Mouse (Mus musculus) small intestine, adult 2 months (tissue): Measurements from ENCODE around the gene Atf1.

Experiments
- CTCF ChIP-seq: fragments of 200-500 bp; IDR thresholded peaks from 2 replicates; pipeline ENCODE4 v1.5.1; 2012; ENCODE audit warnings: low read depth, mild to moderate bottlenecking, control low read depth, inconsistent platforms, low read length, moderate library complexity, mixed read lengths; ENCODE audit not compliant: insufficient replicate concordance, insufficient read length; ENCODE audit errors: extremely low read depth
- POLR2A ChIP-seq: fragments of 200-500 bp; IDR thresholded peaks from 2 replicates; pipeline ENCODE4 v1.6.1; 2012; ENCODE audit warnings: low read depth, mild to moderate bottlenecking, control low read depth, inconsistent platforms, low read length, moderate library complexity

DNA sequence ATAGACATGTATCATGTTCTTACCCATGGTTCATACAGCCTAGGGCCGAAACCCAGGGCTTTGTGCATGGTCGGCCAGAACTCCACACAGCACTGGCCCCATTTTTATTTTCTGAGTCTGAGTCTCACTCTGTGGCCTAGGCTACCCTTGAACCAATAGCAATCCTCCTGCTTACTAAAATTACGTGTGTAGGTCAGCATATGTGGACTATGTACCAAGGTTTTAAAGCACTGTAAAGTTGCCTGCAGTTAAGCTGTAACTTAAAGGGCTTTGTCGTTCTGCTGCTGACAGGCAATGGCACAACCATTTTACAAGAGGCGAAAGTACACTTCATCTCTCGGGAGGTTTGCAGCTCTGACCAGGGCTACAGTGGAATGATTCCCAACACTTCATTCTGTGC is 61.4 kb downstream of the Atf1 start:
- TF ChIP-seq CTCF (no peak), POLR2A (no peak)
